Mouse (Mus musculus): ENCODE data around the gene Smox.
A peak's percentile ranks its signal among the peaks of the same experiment; 100 is the strongest.

Smox gene

DNA sequence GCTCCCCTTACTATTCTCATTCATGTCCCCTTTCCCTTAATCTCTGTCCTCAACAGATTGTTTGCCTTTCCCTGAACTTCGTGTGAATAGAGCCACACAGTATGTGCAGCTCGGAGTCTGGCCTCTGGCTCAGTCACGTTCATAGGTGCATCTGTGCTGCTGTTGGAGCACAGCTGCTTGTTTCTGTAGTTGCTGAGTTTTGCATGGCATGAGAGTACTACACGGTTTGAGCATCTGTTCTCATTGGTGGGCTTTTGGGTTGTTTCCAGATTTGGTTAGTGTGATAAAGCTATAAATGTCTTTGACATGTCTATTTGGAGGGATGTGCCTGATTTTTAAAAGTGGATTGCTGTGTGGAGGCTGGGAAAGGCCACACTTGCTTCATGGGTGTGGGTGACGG lies 19.2 kb downstream of the Smox start:
- DNase-seq (ENCODE audit: low read depth, low spot score) = no peak

DNA sequence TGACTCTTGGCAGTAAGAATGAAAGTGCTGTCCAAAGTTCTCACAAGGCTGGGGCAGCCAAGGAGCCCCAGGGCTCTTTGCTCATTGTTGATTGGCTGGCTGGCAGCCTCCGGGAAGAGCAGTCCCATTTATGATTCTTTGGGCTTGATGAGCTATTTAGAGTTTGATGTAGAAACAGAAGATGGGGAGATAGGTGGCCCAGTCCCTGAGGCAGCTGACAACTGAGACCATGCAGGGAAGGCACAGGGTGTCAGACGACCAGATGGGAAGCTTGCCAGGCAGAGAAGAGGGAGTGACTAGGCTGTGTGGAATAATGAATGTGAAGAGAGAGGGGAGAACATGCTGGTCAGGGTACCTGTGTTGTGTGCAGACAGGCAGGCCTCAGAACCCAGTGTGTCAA lies 22.2 kb downstream of the Smox start:
- DNase-seq (ENCODE audit: low read depth, low spot score) = no peak

DNA sequence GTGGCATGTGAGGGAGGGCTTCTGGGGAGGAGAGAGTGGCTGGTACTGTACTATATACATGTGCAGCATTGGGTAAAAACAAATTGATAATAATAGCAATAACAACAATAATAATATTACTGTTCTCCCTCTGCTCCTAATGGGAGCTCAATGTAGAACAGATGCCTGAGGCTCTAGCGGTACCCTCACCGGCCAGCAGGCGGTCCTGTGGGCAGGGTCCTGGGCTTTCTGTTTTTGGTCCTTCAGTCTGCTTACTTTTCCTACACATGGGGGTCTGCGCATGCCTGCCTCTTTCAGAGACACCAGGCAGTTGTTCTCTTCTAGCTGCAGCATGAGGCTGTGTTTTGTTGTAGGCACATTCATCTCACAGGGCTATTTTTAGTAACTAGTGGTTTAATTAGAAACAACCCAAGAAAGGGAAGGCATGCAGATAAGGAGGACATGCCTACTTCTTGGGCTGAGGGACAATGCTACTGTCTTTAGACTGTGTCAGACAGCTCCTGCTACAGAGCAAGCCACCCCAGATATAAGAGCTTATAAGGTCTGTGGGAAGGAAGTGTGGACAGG lies 22.8 kb downstream of the Smox start:
- DNase-seq (ENCODE audit: low read depth, low spot score) = no peak

DNA sequence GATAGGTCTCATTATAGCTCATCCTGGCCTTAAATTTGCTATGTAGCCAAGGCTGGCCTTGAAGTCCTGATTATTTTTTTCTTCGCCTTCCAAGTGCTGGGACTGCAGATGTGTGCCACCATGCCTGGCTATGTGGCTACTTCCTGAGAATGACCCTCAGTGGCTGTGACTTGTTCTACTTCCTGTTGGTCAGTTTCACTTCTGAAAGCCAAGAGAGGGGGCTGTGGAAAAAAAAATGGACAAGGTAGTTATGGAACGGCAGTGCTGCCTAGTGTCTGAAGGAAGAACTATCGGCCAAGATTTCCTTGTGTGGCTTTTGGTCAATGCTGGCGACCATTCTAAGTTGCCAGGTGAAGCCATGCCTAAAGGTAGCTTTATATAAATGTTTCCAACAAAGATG lies 26.3 kb downstream of the Smox start:
- no peak for DNase-seq (ENCODE audit: low read depth, low spot score)

DNA sequence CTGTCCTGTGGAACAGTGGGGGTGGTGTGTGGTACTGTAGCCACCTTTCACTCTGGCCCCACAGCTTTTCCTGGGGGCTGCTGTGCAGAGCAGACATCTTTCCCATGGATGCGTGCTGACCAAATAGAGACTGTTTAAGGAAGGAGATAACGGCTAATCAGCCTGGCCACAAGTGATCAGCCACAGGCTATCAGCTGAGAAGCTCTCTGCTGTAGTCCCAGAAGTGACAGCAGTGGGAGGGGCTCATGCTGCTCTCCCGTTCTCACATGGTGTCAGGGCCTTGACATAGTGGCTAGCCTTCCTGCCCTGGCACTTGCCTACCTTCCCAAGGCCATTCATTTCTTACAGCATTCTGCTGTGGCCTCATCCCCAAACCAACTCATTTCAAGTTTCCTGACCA lies 27.5 kb downstream of the Smox start:
- DNase-seq (ENCODE audit: low read depth, low spot score) = no peak

DNA sequence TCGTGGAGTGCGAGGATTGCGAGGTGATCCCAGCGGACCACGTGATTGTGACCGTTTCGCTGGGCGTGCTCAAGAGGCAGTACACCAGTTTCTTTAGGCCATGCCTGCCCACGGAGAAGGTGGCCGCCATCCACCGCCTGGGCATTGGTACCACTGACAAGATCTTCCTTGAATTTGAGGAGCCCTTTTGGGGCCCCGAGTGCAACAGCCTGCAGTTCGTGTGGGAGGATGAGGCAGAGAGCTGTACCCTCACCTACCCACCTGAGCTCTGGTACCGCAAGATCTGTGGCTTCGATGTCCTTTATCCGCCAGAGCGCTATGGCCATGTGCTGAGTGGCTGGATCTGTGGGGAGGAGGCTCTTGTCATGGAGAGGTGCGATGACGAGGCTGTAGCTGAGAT lies 29.4 kb downstream of the Smox start:
- no peak for DNase-seq (ENCODE audit: low read depth, low spot score)

DNA sequence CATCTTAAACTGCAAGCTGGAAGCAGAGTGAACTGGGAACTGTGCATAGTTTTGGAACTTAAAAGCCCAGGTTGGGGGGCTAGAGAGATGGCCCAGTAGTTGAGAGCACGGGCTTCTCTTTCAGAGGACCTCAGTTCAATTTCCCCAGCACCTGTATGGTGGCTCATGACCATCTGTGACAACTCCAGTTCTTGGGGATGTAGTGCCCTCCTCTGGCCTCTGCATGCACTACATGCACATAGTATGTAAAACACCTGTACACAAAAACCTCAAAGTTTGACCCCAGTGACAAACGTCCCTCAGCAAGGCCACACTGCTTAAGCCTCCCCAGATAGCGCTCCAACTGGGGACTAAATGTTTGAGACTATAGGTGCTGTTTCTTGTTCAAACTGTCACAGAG lies 35.8 kb downstream of the Smox start:
- peak; percentile 70 for DNase-seq (ENCODE audit: low read depth, low spot score)

DNA sequence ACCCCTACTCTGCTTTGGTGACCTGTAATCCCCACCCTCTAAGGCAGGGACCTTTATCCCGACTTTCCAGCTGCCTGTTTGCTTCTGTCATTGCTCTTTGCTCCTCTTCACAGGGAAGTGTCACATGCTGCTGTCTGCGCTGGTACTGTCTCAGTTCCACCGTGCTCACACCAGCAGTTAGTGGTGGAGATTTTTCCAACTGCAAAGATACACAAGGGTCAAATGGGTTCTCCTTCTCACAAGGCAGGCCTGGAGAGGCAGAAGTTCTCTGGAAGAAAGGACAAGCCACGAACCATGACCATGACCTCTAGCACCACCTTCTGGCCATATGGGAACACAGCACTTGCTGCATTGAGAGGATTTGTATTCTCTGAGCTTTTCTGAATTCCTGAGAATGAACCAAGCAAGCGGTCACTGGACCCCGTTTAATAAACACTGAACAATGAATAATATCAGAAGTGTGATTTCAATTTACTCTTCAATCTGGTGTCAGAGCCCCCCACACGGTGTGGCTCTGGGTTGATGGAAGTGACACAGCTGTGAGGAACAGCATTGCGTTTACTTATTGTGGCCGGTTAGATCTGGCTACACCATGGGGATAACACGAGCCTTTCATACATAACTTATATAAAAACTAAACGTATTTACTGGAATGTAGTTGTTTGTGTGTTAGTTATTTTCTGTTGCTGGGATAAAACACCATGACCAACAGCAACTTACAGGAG lies 38.8 kb downstream of the Smox start:
- peak; percentile 73 for DNase-seq (ENCODE audit: low read depth, low spot score)

DNA sequence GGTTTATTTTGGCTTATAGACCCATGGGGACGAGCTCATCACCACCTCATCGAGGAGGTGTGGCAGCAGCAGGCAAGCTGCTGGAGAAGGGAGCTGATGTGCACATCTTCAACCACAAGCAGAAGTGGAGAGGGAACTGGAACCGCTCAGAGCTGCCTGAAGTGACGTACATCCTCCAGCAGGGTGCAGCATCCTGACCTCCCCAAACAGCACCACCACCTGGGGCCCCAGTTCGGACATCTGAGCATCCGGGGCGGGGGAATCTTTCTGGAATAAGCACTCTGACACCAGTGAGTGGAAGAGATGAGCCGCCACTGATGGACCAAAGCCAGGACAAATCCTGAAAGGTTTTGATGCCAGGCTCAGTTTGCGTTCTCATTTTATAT lies 39.3 kb downstream of the Smox start:
- DNase-seq (ENCODE audit: low read depth, low spot score) = peak; percentile 89

DNA sequence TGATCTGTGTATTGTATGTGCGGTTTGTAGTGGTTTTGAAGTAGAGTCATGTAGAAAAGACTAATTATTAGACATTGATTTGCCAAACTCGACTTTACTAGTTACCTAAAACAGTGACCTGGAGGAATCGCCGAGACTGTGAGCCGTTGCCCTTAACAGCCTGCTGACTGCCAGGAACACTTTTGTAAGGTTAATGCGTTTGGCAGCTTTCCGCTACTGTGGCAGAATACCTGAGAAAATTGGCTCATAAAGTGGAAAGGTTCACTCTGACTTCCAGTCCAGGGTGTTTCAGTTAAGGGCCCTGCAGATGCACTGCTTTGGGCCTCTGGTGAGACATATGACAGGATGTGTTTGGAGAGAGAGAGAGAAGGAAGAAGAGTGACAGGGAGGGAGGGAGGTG lies 40.0 kb downstream of the Smox start:
- DNase-seq (ENCODE audit: low read depth, low spot score) = no peak

DNA sequence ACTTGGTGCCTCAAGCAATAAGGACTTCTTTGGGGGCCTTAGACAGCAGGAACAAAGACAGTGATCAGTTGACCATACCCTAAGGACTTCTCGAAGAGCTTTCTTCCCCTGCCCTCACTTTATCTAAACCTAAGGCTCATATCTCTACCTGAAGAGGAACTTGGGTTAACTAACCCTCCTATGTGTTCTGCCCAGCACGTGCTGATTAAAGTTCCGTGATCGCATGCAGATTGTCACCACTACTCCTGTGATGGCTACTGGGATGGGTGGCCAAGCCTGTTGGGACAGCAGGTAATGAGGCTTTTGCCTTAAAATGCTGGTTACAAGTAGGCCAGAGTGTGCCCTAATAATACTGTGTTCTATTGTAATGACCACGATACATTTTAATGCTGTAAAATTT lies 43.9 kb downstream of the Smox start:
- DNase-seq (ENCODE audit: low read depth, low spot score) = no peak

DNA sequence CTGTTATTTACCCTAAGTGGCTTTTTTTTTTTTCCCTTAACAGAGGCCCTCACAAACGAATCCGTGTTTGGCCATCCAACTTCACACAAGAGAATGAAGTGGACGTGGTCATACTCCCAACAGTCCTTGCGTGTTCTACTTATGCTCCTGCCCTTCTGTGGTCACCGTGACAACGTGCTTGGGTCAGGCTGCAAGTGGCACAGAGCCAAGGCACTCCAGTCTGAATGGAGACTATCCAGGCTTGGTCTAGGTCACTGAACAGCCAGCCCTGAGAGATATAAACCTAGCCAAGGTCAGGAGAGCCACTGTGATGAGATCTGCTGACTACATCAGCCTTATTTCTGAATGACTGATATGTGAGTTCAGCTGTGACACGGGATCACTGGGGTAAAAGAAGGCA lies 47.0 kb downstream of the Smox start:
- DNase-seq (ENCODE audit: low read depth, low spot score) = no peak

DNA sequence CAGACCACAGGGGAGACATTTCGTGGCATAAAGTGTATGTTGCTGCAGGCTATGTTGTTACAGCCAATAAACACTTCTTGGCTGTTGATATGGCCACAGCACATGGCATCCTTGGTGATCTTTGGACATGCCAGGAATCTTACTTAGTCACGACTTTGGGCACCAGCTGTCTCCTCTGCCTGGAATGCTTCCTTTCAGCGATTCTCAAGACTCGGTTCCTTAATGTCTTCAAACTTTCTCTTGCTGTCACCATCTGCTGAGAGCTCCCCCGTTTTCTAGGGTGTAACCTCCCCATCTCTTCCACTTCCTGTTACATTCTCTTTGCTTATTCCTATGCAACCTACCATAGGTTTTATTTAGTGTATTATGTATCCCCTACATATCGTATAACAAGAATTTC lies 48.5 kb downstream of the Smox start:
- DNase-seq (ENCODE audit: low read depth, low spot score) = no peak

DNA sequence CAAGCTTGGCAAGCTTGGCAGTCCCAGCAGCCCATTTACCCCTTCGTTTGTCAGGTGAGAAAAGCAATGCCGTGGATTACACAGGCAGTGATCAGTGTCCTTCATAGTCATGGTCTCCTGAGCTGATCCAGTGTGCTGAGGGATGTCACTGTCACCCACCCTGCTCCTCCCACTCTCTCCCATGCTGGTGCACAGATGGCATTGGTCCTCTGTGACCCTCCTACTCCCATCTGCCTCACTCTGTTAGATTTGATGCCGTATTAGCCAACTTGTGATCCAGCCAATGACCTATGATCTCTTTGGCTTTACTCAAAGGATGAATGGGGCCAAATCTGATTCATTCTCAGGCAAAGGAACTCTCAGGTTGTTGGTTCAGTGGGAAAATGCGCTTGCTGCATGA lies 50.4 kb downstream of the Smox start:
- DNase-seq (ENCODE audit: low read depth, low spot score) = no peak

DNA sequence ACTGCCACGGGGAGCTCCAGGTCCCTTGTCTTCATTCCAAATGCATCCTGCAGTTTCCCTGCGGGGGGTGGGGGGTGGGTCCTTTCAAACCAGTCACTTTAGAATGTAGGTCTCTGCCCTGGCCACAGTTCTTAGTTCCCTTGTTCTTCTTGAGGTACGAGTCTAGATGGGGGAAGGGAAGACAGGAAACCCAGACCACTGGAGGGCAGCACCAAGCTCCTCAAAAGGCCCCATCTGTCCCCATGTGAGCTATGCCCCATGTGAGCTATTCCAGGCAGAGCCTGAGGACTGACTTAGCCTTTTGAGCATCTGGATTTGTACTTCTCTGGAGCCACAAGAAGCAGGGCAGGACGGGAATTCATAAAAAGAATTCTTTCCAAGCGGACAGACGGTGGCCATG lies 51.2 kb downstream of the Smox start:
- peak; percentile 83 for DNase-seq (ENCODE audit: low read depth, low spot score)

DNA sequence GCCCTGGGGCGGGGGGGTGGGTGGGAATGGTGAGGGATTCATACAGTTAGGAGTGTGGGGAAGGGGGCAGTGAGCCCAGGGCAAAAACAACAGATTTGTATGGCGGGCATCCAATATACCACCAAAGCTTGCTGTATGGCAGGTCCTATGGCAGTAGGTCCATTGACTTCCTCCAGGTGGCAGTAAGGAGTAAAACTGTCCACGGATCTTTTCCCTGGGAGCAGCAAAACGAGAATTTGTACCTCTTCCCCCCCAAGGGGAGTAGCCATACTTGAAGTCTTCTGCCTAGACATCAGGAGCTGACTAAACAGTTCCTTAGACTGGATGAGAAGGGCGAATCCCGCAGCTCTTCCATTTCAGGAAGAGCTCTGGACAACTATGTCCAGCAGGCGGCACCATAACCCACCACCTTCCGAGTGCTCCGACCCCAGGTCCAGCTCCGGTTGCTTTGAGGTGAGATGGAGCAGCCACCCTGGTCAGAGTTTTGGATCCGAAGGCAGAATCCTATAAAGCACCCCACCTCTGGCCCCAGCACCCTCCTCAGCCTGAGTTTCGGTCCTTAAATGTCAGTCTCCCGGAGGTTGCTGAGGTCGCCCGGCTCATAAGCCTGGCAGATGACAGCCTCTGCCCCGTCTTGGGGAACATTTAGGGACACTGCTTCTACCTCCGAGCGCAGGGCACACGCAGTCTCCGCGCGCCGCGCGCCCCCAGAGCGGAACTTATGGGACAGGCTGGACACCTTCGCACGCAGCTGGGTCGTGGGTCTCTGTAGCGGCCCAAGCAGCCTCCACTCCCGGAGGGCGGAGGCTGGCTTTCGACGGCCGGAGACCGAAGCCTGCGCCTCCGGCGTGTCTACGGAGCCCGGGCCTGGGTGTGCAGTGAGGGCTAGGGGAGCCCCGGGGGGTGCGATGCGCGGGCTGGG lies 54.4 kb downstream of the Smox start:
- peak; percentile 67 for DNase-seq (ENCODE audit: low read depth, low spot score)

DNA sequence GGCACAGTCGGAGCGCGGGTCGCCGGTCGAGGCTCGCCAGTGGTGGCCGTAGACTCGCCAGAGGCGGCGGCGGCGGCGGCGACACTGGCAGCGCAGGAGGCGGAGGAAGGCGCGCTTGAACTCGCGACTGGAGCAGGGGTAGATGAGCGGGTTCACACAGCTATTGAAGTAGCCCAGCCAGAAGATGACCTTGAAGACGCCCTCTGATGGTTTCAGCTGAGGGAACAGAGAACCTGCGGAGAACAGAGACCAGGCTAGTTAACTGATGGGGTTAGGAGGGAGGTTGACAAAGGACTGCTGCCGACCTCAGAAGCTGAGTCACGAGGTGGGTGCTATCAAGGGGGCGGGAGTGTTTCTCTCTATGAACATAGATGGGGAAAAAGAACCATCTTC lies 55.0 kb downstream of the Smox start:
- peak; percentile 48 for DNase-seq (ENCODE audit: low read depth, low spot score)

DNA sequence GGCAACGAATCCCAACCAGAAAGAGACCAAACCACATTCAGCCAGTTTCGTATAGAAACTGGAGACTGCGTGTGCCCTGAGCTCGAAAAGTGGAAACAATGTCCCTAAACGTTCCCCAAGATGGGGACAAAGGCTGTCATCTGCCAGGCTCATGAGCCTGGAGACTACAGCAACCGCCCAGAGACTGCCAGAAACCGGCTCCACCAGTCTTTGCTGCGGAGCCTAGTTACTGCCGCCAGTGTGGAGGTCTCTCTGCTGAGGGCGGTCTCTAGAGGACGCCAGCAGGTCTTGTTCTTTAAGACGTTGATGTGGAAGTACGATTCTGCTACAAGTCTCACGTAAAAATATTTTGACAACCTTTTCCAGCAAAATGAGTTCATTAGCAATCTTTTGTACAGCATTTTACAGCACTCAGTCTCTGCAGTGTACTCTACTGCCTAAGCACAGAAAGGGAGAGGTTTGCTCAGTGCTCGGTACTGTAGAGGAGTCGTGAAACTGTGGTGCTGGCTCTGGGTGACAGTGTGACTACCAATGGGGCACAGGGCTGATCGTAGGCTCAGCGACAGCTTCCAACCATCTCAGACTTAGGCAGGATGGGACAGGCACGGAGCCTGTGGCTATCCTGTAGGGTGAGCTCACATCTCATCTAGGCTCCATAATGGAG lies 55.6 kb downstream of the Smox start:
- peak; percentile 31 for DNase-seq (ENCODE audit: low read depth, low spot score)

DNA sequence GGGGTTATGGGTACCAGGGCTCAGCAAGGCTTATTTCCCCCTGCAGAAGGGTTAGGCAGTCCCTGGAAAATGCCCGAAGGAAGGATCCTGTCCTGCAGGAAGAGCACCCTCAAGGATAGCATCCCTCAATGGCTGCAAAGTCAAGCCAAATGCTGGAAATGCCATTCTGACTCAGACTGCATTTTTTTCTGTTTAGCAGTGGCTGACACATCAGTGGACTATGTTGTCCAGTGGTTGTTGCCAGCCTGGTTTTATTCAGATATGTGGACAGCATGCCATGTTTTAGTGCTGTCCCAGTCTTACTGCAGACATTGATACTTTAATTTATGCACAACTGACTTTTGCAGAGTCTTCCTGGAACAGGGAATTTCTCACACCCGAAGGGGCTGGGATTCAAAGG lies 57.0 kb downstream of the Smox start:
- no peak for DNase-seq (ENCODE audit: low read depth, low spot score)

DNA sequence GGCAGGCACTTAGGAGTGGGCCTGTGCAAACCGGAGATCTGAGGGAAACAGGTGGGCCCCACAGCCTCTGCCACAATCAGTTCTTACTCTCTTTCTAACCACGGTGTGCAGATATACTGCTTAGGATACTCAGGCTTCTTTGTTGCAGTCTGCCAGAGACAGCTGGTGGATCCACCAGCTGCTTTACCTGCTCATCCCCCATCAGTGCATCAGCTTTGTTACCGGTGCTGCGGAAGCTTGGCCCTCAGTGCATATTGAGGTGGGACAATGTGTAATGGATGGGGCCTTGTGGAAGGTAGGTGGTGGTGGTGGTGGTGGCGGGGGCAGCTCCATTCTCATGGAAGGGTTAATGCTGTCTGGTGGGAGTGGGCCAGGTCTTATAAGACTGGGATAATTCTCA lies 57.8 kb downstream of the Smox start:
- DNase-seq (ENCODE audit: low read depth, low spot score) = no peak

DNA sequence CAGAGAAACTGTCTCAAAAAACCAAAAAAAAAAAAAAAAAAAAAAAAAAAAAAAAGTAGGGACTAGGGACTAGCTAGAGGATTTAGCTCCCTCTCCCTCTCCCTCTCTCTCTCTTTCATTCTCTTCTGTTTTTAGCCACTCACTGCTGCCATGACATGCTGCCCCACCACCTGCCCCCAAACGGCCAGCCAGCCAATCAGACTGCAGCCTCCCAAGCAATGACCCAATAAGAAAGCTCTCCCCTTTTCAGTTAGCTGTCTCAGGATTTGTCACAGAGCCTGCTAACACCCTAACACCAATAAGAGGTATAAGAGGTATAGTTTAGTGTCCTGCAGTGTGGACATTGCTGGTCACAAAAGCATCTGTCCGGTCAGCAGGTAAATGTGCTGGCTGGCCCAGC lies 59.2 kb downstream of the Smox start:
- no peak for DNase-seq (ENCODE audit: low read depth, low spot score)

DNA sequence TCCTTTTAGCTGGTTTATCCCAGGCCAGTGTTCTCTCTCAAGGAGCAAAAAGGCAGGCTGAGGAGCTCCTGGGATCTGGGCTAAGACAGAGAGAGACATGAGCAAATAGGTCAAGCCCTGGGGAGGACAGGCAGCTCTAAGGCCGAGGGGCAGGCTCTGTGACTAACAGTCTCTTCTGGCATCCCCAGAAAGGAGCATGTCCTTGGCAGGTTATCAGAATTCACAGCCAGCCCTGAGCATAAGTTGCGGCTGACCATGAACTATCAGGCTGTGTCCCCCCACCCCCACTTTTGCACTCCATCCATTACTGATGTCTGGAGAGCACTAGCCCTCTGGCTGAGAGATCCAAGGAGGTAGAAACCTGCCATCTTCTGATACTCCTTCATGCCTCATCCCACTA lies 59.6 kb downstream of the Smox start:
- DNase-seq (ENCODE audit: low read depth, low spot score) = no peak
